Mouse (Mus musculus): Measurements from ENCODE around the gene Jmjd4. TPM values are rescaled to one million over a fixed set of nuclear protein-coding genes. Genes with fewer than 3 reads are reported as not detected.

Gene Jmjd4
- polyA plus RNA-seq (2016; fragmentation: Nextera tagmentation; extraction: Ambion mirVana) = 14.5 and 15.3 TPM in 2 replicates

DNA sequence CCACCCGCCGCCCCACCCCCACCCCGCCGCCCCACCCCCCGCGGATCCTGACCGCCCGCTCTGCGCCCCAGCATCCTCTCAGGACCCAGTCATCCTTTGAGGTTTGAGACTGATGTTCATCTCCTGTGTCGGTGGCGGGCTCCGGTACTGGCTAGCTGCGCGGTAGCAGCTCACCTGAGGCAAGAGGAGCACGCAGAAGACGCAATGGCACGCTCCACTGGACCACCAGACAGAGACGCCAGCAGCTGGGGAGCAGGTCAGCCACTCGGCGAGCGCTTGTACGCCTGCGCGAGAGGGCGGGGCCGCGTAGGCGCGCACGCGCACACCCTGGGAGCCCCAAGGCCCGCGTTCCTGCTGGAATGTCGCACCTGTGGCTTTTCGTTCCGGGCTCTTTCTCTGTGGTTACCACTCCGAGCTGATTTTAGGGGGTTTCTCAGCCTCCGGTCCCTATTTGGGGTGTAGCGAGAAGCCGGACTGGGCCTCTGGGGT, at the start of gene Jmjd4:
Jmjd4 (plus strand) TSS at position 305 of the 489 bp plus-strand sequence.
- H3K36me3 ChIP-seq = peaks cover 42% of the 10 kb centered on the region
- under 1% methylated on average over 31 of the region's 40 CpGs for WGBS
- H3K4me1 ChIP-seq = peaks cover 31% of the 10 kb centered on the region
- H3K27ac ChIP-seq = peak within 1 kb of the TSS; percentile 91
- H3K9me3 ChIP-seq = no peaks in the 10 kb centered on the region
- peak; percentile 95 for DNase-seq (ENCODE audit: low spot score)
- peak within 1 kb of the TSS; percentile 78 for H3K4me3 ChIP-seq
- no peaks in the 10 kb centered on the region for H3K27me3 ChIP-seq (ENCODE audit: insufficient read depth, poor library complexity, severe bottlenecking)

DNA sequence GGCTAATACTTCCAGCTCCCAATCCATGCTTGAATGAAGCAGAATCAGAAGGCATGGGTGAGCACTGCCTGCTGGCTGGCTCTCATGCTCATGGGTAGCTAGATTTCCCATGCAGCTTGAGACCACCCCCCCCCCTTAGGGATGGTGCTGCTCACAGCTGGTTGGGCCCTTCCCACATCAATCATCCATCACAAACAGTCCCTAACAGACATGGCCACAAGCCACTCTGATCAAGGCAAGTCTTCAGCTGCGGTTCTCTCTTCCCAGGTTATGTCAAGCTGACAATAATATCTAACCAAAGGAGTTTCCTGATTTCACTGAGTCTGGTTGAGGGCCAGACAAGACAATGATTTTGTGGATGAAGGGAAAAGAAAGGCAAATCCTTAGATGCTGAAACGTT, 49.0 kb upstream of the Jmjd4 start:
- Histone ChIP-seq H3K4me3 (no peak overlapping the region), H3K36me3 (peaks cover 21% of the 10 kb centered on the region), H3K9me3 (no peaks in the 10 kb centered on the region), H3K27me3 (ENCODE audit: insufficient read depth, poor library complexity, severe bottlenecking) (no peaks in the 10 kb centered on the region), H3K27ac (no peak overlapping the region), H3K4me1 (peaks cover 31% of the 10 kb centered on the region)
- WGBS = 70% methylated on average over 2 of the region's 2 CpGs
- DNase-seq (ENCODE audit: low spot score) = no peak

DNA sequence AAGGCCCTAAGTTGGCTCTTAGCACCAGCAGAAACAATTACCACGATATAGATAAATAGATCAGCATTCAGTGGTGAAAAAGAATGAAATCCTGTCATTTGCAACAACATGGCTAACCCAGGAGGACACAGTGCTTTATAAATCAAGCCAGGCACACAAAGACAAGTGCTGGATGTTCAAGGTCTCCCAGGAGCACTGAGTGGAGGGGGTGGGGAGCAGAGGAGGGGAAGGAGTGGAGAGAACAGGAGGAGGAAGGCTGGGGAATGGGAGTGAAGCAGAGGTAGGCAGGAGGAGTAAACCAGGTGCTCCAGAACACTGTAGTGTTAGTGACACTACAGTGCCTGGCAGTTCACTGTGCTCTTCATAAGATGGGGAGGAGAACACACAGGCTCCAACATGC, 44.1 kb upstream of the Jmjd4 start:
- WGBS = 81% methylated on average over 1 of the region's 1 CpGs
- Histone ChIP-seq H3K4me1 (0 out of 2 replicates have a peak, but pooled peaks cover 9% of the 10 kb centered on the region), H3K36me3 (peaks cover 65% of the 10 kb centered on the region), H3K27me3 (ENCODE audit: insufficient read depth, poor library complexity, severe bottlenecking) (no peaks in the 10 kb centered on the region), H3K9me3 (no peaks in the 10 kb centered on the region), H3K4me3 (no peak overlapping the region), H3K27ac (no peak overlapping the region)
- DNase-seq (ENCODE audit: low spot score) = no peak

DNA sequence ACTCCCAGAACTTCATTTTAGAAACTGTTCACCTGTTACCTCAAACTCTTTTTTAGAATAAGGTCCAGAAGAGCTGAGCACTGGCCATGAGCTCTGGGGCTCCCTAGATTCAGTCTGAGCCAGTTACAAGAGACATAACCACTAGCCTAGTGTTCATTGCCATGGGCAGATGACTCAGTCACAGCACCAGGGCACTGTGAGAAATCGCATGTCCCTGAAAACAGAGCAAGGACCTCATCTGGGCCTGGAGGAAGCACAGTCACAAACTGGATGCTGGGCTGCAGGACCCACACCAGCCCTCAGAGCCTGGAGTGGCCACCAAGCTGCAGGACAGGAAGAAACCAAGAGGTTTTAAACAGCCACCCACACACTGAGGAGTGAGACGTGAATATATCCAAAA, 39.0 kb upstream of the Jmjd4 start:
- Histone ChIP-seq H3K27me3 (ENCODE audit: insufficient read depth, poor library complexity, severe bottlenecking) (no peaks in the 10 kb centered on the region), H3K36me3 (peaks cover 62% of the 10 kb centered on the region), H3K4me3 (no peak overlapping the region), H3K4me1 (peaks cover 26% of the 10 kb centered on the region), H3K27ac (no peak overlapping the region), H3K9me3 (no peaks in the 10 kb centered on the region; the same call in 1 of the 2 replicates)
- no peak for DNase-seq (ENCODE audit: low spot score)
- WGBS = 84% methylated on average over 2 of the region's 2 CpGs

DNA sequence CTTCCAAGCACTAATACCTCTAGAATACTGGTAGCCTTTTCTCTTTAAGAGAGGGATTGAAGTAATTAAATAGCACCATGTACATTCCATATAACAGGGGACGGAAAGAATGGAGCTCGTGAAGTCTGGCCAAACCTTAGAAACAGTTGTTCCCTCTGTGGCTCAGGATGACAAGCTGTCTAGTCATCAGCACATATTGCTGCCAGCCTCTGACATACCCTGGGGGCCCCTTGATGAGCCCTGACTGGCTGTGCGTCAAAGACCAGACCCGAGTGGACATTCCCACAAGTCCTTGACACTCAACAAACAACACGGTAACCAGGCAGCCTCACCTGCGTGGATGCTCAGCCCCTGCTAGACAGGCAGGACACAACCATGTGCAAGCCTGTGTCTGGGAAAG, 37.8 kb upstream of the Jmjd4 start:
- Histone ChIP-seq H3K9me3 (no peaks in the 10 kb centered on the region; the same call in 1 of the 2 replicates), H3K36me3 (peaks cover 56% of the 10 kb centered on the region), H3K27me3 (ENCODE audit: insufficient read depth, poor library complexity, severe bottlenecking) (no peaks in the 10 kb centered on the region), H3K4me1 (peaks cover 26% of the 10 kb centered on the region), H3K4me3 (no peak overlapping the region), H3K27ac (0 out of 2 replicates have a peak overlapping the region, but pooled peaks have one; percentile 33)
- 74% methylated on average over 6 of the region's 6 CpGs for WGBS
- DNase-seq (ENCODE audit: low spot score) = no peak

DNA sequence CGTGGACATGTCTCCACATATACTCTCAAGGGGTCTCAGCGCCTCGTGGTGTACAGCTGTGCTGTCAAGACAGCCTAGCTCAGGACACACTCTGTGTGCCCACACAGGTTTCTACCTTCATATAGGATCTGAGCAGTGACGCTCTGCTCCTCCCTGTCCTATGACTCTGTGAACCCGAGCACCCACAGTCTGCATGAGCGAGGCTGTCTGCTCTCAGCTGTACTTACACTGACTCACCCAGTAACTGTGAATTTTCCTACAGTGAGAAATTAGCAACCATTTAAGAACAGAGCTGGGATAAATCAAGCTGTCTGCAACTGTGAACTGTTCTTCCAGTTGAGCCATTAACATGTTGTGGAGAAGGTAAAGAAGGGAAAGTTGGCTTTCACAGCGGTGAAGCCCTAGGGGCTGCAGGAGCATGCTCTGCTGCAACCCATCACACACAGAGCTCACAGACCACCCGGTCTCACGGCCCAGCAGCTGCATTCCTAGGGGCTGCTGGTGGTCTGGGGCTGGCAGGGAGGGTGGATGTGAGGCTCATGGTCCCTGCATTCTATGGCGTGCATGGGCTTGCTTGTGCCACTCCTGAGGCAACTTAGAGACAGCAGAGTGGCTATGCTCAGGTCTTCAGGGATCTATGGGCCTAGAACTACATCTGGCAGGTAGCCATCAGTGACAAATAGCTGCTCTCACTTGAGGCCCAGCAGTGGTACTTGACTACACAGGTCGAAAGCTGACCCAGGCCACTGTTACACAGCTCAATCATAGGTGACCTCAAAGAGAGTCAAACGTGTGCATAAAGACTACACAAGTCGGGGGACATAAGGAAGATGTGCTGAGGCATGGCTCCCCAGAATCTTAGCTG, 36.6 kb upstream of the Jmjd4 start:
- 80% methylated on average over 13 of the region's 13 CpGs for WGBS
- Histone ChIP-seq H3K4me3 (no peak overlapping the region), H3K36me3 (peaks cover 51% of the 10 kb centered on the region), H3K27ac (no peak overlapping the region), H3K9me3 (no peaks in the 10 kb centered on the region; the same call in 1 of the 2 replicates), H3K4me1 (peaks cover 26% of the 10 kb centered on the region), H3K27me3 (ENCODE audit: insufficient read depth, poor library complexity, severe bottlenecking) (no peaks in the 10 kb centered on the region)
- DNase-seq (ENCODE audit: low spot score) = no peak

DNA sequence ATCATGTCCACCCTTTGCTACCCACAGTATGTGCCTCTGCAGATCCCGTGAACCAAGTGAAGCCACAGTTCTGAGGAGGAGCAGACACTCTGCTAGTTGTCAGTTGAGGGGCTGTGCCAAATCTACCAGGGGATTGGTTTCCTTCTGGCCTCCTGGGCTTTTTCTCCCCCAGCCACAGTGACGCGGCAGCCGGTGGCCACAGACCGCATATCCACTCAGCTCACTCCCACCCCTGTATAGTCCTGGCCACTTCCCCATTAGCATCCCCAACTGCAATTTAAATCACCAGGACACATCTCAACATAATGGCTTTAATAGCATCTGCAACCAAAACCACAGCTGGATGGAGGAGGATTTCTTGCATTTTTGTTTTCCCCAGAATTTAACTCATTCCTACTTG, 31.1 kb upstream of the Jmjd4 start:
- Histone ChIP-seq H3K36me3 (peaks cover 80% of the 10 kb centered on the region), H3K27ac (no peak overlapping the region)
- no peak for DNase-seq (ENCODE audit: low spot score)

DNA sequence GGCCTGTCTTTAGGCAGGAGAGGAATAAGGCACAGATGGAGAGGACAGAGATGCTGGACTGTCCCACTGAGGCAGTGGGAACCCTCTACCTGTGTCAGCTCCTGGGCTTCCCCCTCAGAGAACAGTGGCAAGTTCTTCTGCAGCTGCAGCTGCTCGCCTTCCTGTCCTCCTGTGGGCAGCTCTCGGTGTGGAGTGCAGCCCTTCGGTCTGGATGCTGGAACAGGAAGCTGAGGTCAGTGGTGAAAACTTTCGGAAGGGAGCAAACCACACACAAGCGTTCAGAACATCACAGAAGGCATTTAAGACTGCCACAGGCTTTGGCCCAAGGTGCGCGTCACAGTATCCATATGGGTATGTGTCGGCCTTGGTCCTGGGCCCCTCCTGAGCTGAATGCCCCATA, 28.4 kb upstream of the Jmjd4 start:
- 82% methylated on average over 8 of the region's 8 CpGs for WGBS
- no peak overlapping the region for H3K27ac ChIP-seq

More for the DNA sequence above, 31.1 kb upstream of the Jmjd4 start:
- H3K4me1 ChIP-seq = peaks cover 10% of the 10 kb centered on the region; the same call in 1 of the 2 replicates
- 85% methylated on average over 5 of the region's 5 CpGs for WGBS
- no peaks in the 10 kb centered on the region for H3K27me3 ChIP-seq (ENCODE audit: insufficient read depth, poor library complexity, severe bottlenecking)
- H3K4me3 ChIP-seq = no peak overlapping the region
- H3K9me3 ChIP-seq = no peaks in the 10 kb centered on the region; the same call in 1 of the 2 replicates

DNA sequence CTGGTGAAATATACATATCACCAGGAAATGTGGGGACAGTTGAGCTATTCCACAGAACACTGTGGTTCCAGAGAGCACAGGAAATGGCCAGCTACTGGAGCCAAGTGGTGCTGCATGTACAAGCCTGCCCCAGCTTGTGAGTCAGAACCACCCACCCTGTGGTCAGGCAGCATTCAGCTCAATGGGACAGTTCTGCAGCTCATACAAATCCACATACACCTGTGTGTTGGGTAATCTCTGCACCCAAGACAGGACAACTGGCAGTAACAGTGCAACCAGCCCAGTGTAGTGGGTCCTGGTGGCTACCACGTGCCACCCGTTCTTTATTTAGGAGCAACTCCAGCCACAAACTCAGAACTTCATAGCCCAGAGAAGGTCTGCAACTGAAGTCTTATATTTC, 27.9 kb upstream of the Jmjd4 start:
- WGBS = 95% methylated on average over 2 of the region's 2 CpGs
- H3K36me3 ChIP-seq = peaks cover 82% of the 10 kb centered on the region

More for the DNA sequence above, 28.4 kb upstream of the Jmjd4 start:
- H3K27me3 ChIP-seq (ENCODE audit: insufficient read depth, poor library complexity, severe bottlenecking) = no peaks in the 10 kb centered on the region
- H3K4me1 ChIP-seq = peaks cover 14% of the 10 kb centered on the region; the same call in 1 of the 2 replicates
- H3K9me3 ChIP-seq = no peaks in the 10 kb centered on the region
- no peak overlapping the region for H3K4me3 ChIP-seq
- DNase-seq (ENCODE audit: low spot score) = no peak
- H3K36me3 ChIP-seq = peaks cover 82% of the 10 kb centered on the region

DNA sequence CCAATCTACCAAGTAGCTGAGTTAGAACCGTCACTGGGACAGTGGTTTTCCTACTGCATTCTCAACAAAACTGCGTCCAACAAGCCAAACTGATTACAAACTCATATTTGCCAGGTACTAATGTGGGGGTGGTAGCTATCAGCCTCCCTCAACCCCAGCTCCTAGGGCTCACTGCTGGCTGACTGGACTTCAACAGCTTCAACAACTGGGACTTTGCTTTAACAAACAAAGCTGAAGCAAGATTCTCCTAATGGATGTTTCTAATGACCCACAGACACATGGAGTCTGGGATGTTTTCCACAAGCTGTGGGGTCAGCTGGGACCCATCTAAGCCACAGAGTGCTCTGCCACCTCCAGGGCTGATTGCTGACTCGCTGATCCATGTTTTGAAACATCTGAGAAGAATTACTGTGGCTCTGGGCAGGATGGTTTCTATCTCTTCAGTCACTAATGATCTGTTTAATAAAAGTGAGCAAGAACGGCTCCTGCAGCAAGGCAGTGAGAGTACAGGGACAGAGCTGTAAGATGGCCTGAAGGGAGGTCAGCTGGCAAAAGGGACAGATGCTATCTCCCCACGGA, 26.7 kb upstream of the Jmjd4 start:
- no peak overlapping the region for H3K27ac ChIP-seq
- peaks cover 14% of the 10 kb centered on the region; the same call in 1 of the 2 replicates for H3K4me1 ChIP-seq
- no peak overlapping the region for H3K4me3 ChIP-seq
- no peaks in the 10 kb centered on the region for H3K27me3 ChIP-seq (ENCODE audit: insufficient read depth, poor library complexity, severe bottlenecking)
- WGBS = 77% methylated on average over 5 of the region's 5 CpGs
- DNase-seq (ENCODE audit: low spot score) = no peak
- no peaks in the 10 kb centered on the region for H3K9me3 ChIP-seq
- H3K36me3 ChIP-seq = peaks cover 88% of the 10 kb centered on the region

More for the DNA sequence above, 27.9 kb upstream of the Jmjd4 start:
- Histone ChIP-seq H3K27me3 (ENCODE audit: insufficient read depth, poor library complexity, severe bottlenecking) (no peaks in the 10 kb centered on the region), H3K27ac (no peak overlapping the region), H3K9me3 (no peaks in the 10 kb centered on the region), H3K4me3 (no peak overlapping the region), H3K4me1 (peaks cover 14% of the 10 kb centered on the region; the same call in 1 of the 2 replicates)
- no peak for DNase-seq (ENCODE audit: low spot score)

DNA sequence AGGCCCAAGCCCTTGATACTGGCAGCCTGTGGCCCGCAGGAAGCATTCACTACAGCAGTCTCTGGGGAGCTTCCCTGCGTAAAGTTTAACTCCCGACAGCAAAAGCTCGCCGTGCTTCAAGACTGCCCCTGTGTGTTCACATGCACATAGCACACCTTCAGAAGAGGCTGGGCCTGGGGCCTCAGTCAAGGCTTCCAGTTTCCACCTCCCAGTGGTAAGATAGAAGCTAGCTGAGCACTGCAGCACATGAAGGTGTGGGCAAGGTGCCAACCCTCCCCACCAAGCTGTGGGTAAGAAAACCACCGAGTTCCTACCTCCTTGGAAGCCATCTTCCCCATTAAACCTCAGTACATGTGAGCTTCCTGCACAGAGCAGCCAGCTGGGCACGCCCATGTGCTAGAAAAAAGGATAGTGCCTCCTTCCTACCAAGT, 24.2 kb upstream of the Jmjd4 start:
- Histone ChIP-seq H3K27ac (no peak overlapping the region), H3K9me3 (no peaks in the 10 kb centered on the region), H3K4me1 (peaks cover 14% of the 10 kb centered on the region; the same call in 1 of the 2 replicates), H3K36me3 (peaks cover 73% of the 10 kb centered on the region), H3K27me3 (ENCODE audit: insufficient read depth, poor library complexity, severe bottlenecking) (no peaks in the 10 kb centered on the region), H3K4me3 (no peak overlapping the region)
- WGBS = 52% methylated on average over 7 of the region's 7 CpGs
- DNase-seq (ENCODE audit: low spot score) = no peak

DNA sequence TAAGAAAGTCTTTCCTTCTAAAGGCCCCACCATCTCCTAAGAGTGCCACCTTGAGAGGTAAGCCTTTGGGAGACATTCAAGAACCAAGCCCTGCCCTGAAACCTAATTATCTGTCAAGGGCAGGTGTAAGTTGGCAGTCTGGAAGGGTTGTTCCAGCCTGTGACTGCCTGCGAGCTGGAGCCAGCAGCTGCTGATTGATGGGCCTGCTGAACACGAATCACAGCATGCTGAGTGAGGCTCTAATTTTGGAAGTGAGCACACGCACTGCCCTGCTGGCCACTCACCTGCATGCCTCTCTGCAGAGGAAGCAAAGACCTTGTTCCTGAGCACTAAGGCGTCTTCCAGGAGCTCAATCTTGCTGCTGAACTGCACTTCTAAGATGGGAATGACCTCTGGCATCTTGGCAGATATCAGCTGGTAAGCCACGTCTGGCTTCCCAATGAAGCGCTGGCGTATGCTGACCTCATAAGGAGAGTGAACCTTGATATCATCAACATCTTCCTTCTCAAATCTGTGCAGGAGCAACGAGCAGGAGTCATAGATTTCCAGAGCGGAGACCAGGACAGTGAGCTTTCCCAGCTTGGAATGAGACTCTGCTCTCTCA, 21.7 kb upstream of the Jmjd4 start:
- Histone ChIP-seq H3K36me3 (peaks cover 64% of the 10 kb centered on the region), H3K27ac (no peak overlapping the region)
- WGBS = 76% methylated on average over 9 of the region's 9 CpGs

More for the DNA sequence above, 21.7 kb upstream of the Jmjd4 start:
- no peaks in the 10 kb centered on the region for H3K27me3 ChIP-seq (ENCODE audit: insufficient read depth, poor library complexity, severe bottlenecking)
- H3K4me3 ChIP-seq = no peak overlapping the region
- H3K9me3 ChIP-seq = no peaks in the 10 kb centered on the region
- DNase-seq (ENCODE audit: low spot score) = no peak
- peaks cover 14% of the 10 kb centered on the region; the same call in 1 of the 2 replicates for H3K4me1 ChIP-seq

All from heart, embryonic 10.5 days (tissue).